In genomic region chr17:75440619-75441018, GRCm38 (mm10) we compare ENCODE assay signal across 8 mouse cellular contexts. TPM values are rescaled to one million over a fixed set of nuclear protein-coding genes. Genes with fewer than 3 reads are reported as not detected.
A peak's percentile ranks its signal among the peaks of the same experiment; 100 is the strongest.
DNase-seq lines count a peak whose midpoint lies in the region; ATAC-seq and TF ChIP-seq lines count a peak whose summit lies in the region.
"Had no signal": no experiment of that assay in that cellular context is flagged by ENCODE, and none has a peak within 500 bp of the region (broad histone marks: within the 10 kb centered on the region; RNA-seq: fewer than 3 reads in every experiment).

No protein-coding gene starts in this region.

- H3K79me2 ChIP-seq in liver, adult 2 months (ENCODE audit: control insufficient read depth, insufficient read depth, low read length), result peaks cover 3% of the 10 kb centered on the region; the same call in 1 of the 2 replicates

- peak; percentile 19 for DNase-seq in liver, adult 2 months (ENCODE audit: extremely low read depth, low read depth, low spot score)
- DNase-seq in heart, postnatal 0 days (ENCODE audit: low spot score), result no peak
- DNase-seq in kidney, postnatal 0 days (ENCODE audit: low spot score), result no peak
- no peak for DNase-seq in cerebellum, adult 11 months
- DNase-seq in adrenal gland, postnatal 25 days, result no peak
- DNase-seq: thymus, postnatal 25 days had no signal

- H3K36me3 ChIP-seq in liver, adult 2 months (ENCODE audit: control insufficient read depth, insufficient read depth, low read length), result no peaks in the 10 kb centered on the region
- no peaks in the 10 kb centered on the region for H3K36me3 ChIP-seq in liver, embryonic 12.5 days
- H3K36me3 ChIP-seq in heart, postnatal 0 days (replicated peaks; ENCODE audit: control insufficient read depth, insufficient read depth, low read length), result no peaks in the 10 kb centered on the region
- no peaks in the 10 kb centered on the region for H3K36me3 ChIP-seq in kidney, postnatal 0 days (ENCODE audit: insufficient read depth, low read length)
- no peaks in the 10 kb centered on the region for H3K36me3 ChIP-seq in neural tube, embryonic 12.5 days

- no peak overlapping the region for H3K27ac ChIP-seq in liver, adult 2 months (replicated peaks; ENCODE audit: insufficient read depth, low read depth, low read length)
- H3K27ac ChIP-seq in liver, embryonic 12.5 days, result no peak overlapping the region
- H3K27ac ChIP-seq in heart, postnatal 0 days (ENCODE audit: low read depth), result peak overlapping the region; percentile 62
- H3K27ac ChIP-seq in kidney, postnatal 0 days, result 0 out of 2 replicates have a peak overlapping the region, but pooled peaks have one; percentile 26
- H3K27ac ChIP-seq in neural tube, embryonic 12.5 days, result no peak overlapping the region

- H3K9ac ChIP-seq in liver, adult 2 months (ENCODE audit: low read depth, low read length), result no peak overlapping the region
- H3K9ac ChIP-seq in liver, embryonic 12.5 days, result no peak overlapping the region
- no peak overlapping the region for H3K9ac ChIP-seq in heart, postnatal 0 days (replicated peaks; ENCODE audit: low read depth, low read length)
- H3K9ac ChIP-seq in kidney, postnatal 0 days (ENCODE audit: low read depth, low read length), result no peak overlapping the region
- H3K9ac ChIP-seq in neural tube, embryonic 12.5 days, result no peak overlapping the region

- no peak for TF ChIP-seq CTCF in liver, adult 2 months (IDR thresholded peaks at IDR 0.05; ENCODE audit: low read depth, low read length)
- TF ChIP-seq CTCF in heart, postnatal 0 days (IDR thresholded peaks at IDR 0.05; ENCODE audit: low read depth), result no peak
- TF ChIP-seq CTCF in kidney, postnatal 0 days (IDR thresholded peaks at IDR 0.05; ENCODE audit: low read depth), result no peak

- H3K27me3 ChIP-seq in liver, adult 2 months (ENCODE audit: control insufficient read depth, insufficient read depth, low read length), result no peaks in the 10 kb centered on the region
- H3K27me3 ChIP-seq in liver, embryonic 12.5 days (replicated peaks), result peaks cover 4% of the 10 kb centered on the region; the same call in 1 of the 2 replicates
- H3K27me3 ChIP-seq in heart, postnatal 0 days (ENCODE audit: control insufficient read depth, insufficient read depth, low read length), result no peaks in the 10 kb centered on the region
- H3K27me3 ChIP-seq in kidney, postnatal 0 days (ENCODE audit: insufficient read depth, low read length), result no peaks in the 10 kb centered on the region
- H3K27me3 ChIP-seq in neural tube, embryonic 12.5 days (replicated peaks), result no peaks in the 10 kb centered on the region

- H3K4me1 ChIP-seq in liver, adult 2 months (ENCODE audit: control insufficient read depth, insufficient read depth, low read length), result no peaks in the 10 kb centered on the region
- H3K4me1 ChIP-seq in liver, embryonic 12.5 days, result no peaks in the 10 kb centered on the region
- H3K4me1 ChIP-seq in heart, postnatal 0 days (ENCODE audit: control insufficient read depth, insufficient read depth), result peaks cover 12% of the 10 kb centered on the region; the same call in 1 of the 2 replicates
- no peaks in the 10 kb centered on the region for H3K4me1 ChIP-seq in kidney, postnatal 0 days (replicated peaks; ENCODE audit: insufficient read depth, low read length)
- 0 out of 2 replicates have a peak, but pooled peaks cover 2% of the 10 kb centered on the region for H3K4me1 ChIP-seq in neural tube, embryonic 12.5 days

- TF ChIP-seq EP300 in heart, postnatal 0 days (IDR thresholded peaks at IDR 0.05; ENCODE audit: low read depth), result 0 out of 2 replicates have a peak, but pooled peaks have one; percentile 29

- H3K4me3 ChIP-seq in liver, adult 2 months (ENCODE audit: insufficient read depth, low read depth, low read length), result no peak overlapping the region
- no peak overlapping the region for H3K4me3 ChIP-seq in liver, embryonic 12.5 days
- no peak overlapping the region for H3K4me3 ChIP-seq in heart, postnatal 0 days (ENCODE audit: low read depth, low read length)
- no peak overlapping the region for H3K4me3 ChIP-seq in kidney, postnatal 0 days (replicated peaks; ENCODE audit: low read depth, low read length)
- H3K4me3 ChIP-seq in neural tube, embryonic 12.5 days, result no peak overlapping the region

- ATAC-seq in liver, embryonic 12.5 days, result no peak
- ATAC-seq in heart, postnatal 0 days (ENCODE audit: insufficient read depth, low read depth), result peak; percentile 45; the same call in 1 of the 2 replicates
- no peak for ATAC-seq in kidney, postnatal 0 days (replicated peaks; ENCODE audit: low FRiP score, low read depth)
- ATAC-seq in neural tube, embryonic 12.5 days (ENCODE audit: low FRiP score, low read depth), result peak; percentile 26; the same call in 1 of the 2 replicates

- H3K9me3 ChIP-seq in liver, embryonic 12.5 days (replicated peaks), result no peaks in the 10 kb centered on the region
- no peaks in the 10 kb centered on the region for H3K9me3 ChIP-seq in heart, postnatal 0 days (replicated peaks; ENCODE audit: control insufficient read depth, low read length)
- no peaks in the 10 kb centered on the region for H3K9me3 ChIP-seq in kidney, postnatal 0 days (replicated peaks; ENCODE audit: low read length)
- no peaks in the 10 kb centered on the region for H3K9me3 ChIP-seq in neural tube, embryonic 12.5 days

- WGBS in liver, adult 2 months, result 78% methylated on average over 7 of the region's 7 CpGs
- 33% methylated on average over 7 of the region's 7 CpGs for WGBS in liver, embryonic 12.5 days (ENCODE audit: insufficient replicate concordance)
- WGBS in heart, postnatal 0 days, result 60% methylated on average over 7 of the region's 7 CpGs
- WGBS in kidney, postnatal 0 days, result 38% methylated on average over 7 of the region's 7 CpGs
- 45% methylated on average over 7 of the region's 7 CpGs for WGBS in neural tube, embryonic 12.5 days

- no peak for TF ChIP-seq POLR2A in liver, adult 2 months (IDR thresholded peaks at IDR 0.05; ENCODE audit: extremely low read depth, insufficient read depth, low read length)

- H3K4me2 ChIP-seq in liver, embryonic 12.5 days, result no peak overlapping the region
- H3K4me2 ChIP-seq in heart, postnatal 0 days (ENCODE audit: low read depth, low read length), result peak overlapping the region; percentile 12; the same call in 1 of the 2 replicates
- no peak overlapping the region for H3K4me2 ChIP-seq in kidney, postnatal 0 days (ENCODE audit: low read length)
- H3K4me2 ChIP-seq in neural tube, embryonic 12.5 days (replicated peaks), result no peak overlapping the region

RNA-seq across cellular contexts. Expression of gene Rasgrp3, which starts 4.9 kb away (rescaled TPM):
- 7.9 and 11.9 TPM in 2 replicates for total RNA-seq in liver, adult 2 months (2014; rRNA removed)
- 1.5 and 1.7 TPM in 2 replicates for polyA plus RNA-seq in liver, adult 2 months (2012; rRNA removed)
- polyA plus RNA-seq in liver, embryonic 12.5 days (2016; fragmentation: Nextera tagmentation; extraction: Ambion mirVana), result 6.3 and 6.6 TPM in 2 replicates
- total RNA-seq in heart, postnatal 0 days (2014; rRNA removed; ENCODE audit: low replicate concordance), result 18.7 and 23.5 TPM in 2 replicates
- 15.5 and 17.2 TPM in 2 replicates for polyA plus RNA-seq in heart, postnatal 0 days (2015; fragmentation: Nextera tagmentation; extraction: Ambion mirVana)
- polyA plus RNA-seq in kidney, postnatal 0 days (2015; fragmentation: Nextera tagmentation; extraction: Ambion mirVana), result 15.9 and 18.8 TPM in 2 replicates
- polyA plus RNA-seq in neural tube, embryonic 12.5 days (2016; fragmentation: Nextera tagmentation; extraction: Ambion mirVana), result 8.1 and 9.1 TPM in 2 replicates
- total RNA-seq in adrenal gland, postnatal 25 days (2021), result 18.2 and 18.5 TPM in 2 replicates

Comparison
In these comparisons a context has a peak if more than half of its experiments do, and no peak if none do; other contexts are left out.
1. H3K27ac ChIP-seq: peak in heart, postnatal 0 days (single experiment) and kidney, postnatal 0 days (single experiment); none in liver, adult 2 months (single experiment), liver, embryonic 12.5 days (single experiment) and neural tube, embryonic 12.5 days (single experiment).
2. ATAC-seq: peak in heart, postnatal 0 days (single experiment) and neural tube, embryonic 12.5 days (single experiment); none in liver, embryonic 12.5 days (single experiment) and kidney, postnatal 0 days (single experiment).